Mouse (Mus musculus): ENCODE measurements around the gene Lhx3. TPM values are rescaled to one million over a fixed set of nuclear protein-coding genes. Genes with fewer than 3 reads are reported as not detected.

Lhx3 gene
- polyA plus RNA-seq, 1 experiment from 2014 or later, result not detected

DNA sequence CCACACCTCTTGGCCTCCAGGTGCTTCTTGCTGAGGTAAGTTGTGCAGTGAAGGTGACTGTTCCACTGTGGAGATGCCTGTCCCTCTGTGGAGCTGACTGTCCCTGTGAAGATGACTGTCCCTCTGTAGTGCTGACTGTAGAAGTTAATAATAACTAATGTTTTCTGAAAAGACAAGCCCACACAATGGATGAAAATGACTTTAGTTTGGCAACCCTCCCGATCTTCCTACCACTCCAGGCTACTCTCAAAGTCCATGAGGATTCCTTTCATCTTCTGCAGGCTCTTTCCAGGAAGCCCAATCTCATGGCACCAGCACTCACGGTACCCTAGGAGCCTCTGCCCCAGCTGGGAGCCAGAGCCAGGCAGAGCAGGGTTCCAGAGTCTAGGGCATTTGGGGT lies 37.7 kb downstream of the Lhx3 start:
- Histone ChIP-seq H3K4me3 (ENCODE audit: low read depth, low read length) (no peak overlapping the region), H3K36me3 (ENCODE audit: insufficient read depth, low read length) (no peaks in the 10 kb centered on the region), H3K27ac (ENCODE audit: low read length) (no peak overlapping the region), H3K27me3 (replicated peaks; ENCODE audit: insufficient read depth, low read length) (no peaks in the 10 kb centered on the region), H3K4me2 (replicated peaks; ENCODE audit: low read depth, low read length) (no peak overlapping the region), H3K9ac (replicated peaks; ENCODE audit: low read depth) (no peak overlapping the region), H3K4me1 (ENCODE audit: insufficient read depth, low read depth, low read length) (no peaks in the 10 kb centered on the region), H3K9me3 (ENCODE audit: low read length) (no peaks in the 10 kb centered on the region)
- TF ChIP-seq CTCF (IDR thresholded peaks at IDR 0.05), result no peak
- no peak for TF ChIP-seq EP300 (IDR thresholded peaks at IDR 0.05)
- WGBS, result 51% methylated on average over 2 of the region's 2 CpGs
- no peak for ATAC-seq
- DNase-seq (ENCODE audit: low spot score), result no peak

DNA sequence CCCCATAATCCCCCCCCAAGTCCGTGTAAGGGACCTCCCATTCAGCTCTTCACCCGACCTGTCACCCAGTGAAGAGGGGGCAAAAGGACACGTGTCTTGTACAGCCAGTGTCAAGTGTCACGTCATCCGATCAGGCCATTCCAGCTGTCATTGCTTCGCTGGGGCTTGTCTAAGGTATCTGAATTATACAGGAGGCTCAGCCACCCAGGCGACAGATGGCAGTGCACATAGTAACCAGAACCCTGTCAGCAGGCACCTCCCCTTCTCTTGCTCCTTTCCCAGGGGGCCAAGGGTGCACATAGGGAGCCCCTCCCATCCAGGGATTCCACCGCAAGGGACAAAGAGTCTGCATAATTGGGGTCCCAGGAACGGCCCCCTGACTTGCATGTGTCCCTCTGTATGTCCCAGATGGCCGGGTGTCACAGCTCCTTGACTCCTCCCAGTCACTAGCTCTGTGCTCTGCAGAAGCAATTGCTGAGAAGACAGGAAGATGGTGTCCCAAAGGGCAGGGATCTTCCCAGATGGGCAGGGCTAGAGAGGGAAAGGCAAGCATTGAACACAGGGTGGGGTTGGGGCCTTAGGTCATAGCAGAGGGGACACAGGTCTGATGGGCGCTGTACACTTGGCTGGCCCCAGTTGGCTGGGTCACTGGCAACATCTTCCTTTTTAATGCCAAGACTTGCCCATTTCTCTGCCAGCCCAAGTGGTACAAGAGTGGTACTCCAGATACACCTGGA lies 39.1 kb downstream of the Lhx3 start:
- Histone ChIP-seq H3K4me1 (ENCODE audit: insufficient read depth, low read depth, low read length) (no peaks in the 10 kb centered on the region), H3K9ac (replicated peaks; ENCODE audit: low read depth) (no peak overlapping the region), H3K27me3 (replicated peaks; ENCODE audit: insufficient read depth, low read length) (no peaks in the 10 kb centered on the region), H3K4me3 (ENCODE audit: low read depth, low read length) (no peak overlapping the region), H3K27ac (ENCODE audit: low read length) (no peak overlapping the region), H3K36me3 (ENCODE audit: insufficient read depth, low read length) (no peaks in the 10 kb centered on the region), H3K9me3 (ENCODE audit: low read length) (no peaks in the 10 kb centered on the region), H3K4me2 (replicated peaks; ENCODE audit: low read depth, low read length) (no peak overlapping the region)
- no peak for DNase-seq (ENCODE audit: low spot score)
- ATAC-seq, result no peak
- TF ChIP-seq CTCF (IDR thresholded peaks at IDR 0.05) (no peak), EP300 (IDR thresholded peaks at IDR 0.05) (no peak)
- WGBS, result 33% methylated on average over 11 of the region's 11 CpGs

DNA sequence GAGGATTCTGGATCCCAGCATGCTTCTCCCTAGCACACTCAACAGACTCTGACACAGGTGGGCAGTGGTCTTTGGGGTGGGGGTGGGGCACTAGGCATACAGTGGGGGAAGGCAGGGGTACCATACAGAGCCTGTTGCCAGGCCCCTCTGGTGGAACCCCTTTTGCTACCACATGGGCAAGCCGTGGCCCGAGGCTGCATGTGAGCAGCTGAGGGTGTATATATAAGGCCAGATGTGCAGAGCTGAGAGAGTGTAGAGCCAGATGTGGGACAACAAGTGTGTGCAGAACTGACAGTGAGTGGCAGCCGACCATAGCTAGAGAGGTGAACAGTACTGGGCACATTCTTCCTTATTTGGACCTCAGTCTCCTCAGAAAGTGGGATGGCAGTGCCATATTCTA lies 41.2 kb downstream of the Lhx3 start:
- H3K4me3 ChIP-seq (ENCODE audit: low read depth, low read length), result no peak overlapping the region
- no peak for ATAC-seq
- TF ChIP-seq CTCF (IDR thresholded peaks at IDR 0.05) (no peak), EP300 (IDR thresholded peaks at IDR 0.05) (no peak)

DNA sequence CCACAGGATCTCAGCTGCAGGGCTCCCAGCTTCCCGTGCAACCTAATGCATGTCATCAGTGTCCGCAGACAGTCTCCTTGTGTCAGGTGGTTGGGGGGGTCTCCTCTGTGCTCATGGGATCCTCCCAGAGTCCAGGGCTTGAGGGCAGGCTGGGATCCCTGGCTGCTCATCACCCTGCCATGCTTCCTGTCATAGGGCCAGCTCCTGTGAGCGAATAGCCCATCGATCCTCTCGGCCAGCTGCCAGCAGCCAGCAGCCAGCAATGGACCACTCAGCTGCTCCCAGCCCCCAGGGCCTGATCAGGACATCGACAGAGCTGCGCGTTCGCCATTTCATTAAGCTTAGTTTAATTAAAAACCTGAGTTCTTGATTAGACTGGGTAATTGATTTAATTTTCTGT lies 50.0 kb downstream of the Lhx3 start:
- WGBS, result 88% methylated on average over 9 of the region's 9 CpGs
- H3K36me3 ChIP-seq (ENCODE audit: insufficient read depth, low read length), result no peaks in the 10 kb centered on the region
- H3K9me3 ChIP-seq (ENCODE audit: low read length), result no peaks in the 10 kb centered on the region
- no peaks in the 10 kb centered on the region for H3K27me3 ChIP-seq (replicated peaks; ENCODE audit: insufficient read depth, low read length)
- DNase-seq (ENCODE audit: low spot score) (no peak), ATAC-seq (no peak)
- TF ChIP-seq EP300 (IDR thresholded peaks at IDR 0.05), result no peak
- no peak for TF ChIP-seq CTCF (IDR thresholded peaks at IDR 0.05)
- H3K4me2 ChIP-seq (replicated peaks; ENCODE audit: low read depth, low read length), result no peak overlapping the region
- H3K4me3 ChIP-seq (ENCODE audit: low read depth, low read length), result no peak overlapping the region
- H3K9ac ChIP-seq (replicated peaks; ENCODE audit: low read depth), result no peak overlapping the region
- no peak overlapping the region for H3K27ac ChIP-seq (ENCODE audit: low read length)
- H3K4me1 ChIP-seq (ENCODE audit: insufficient read depth, low read depth, low read length), result no peaks in the 10 kb centered on the region

More for the DNA sequence above, 41.2 kb downstream of the Lhx3 start:
- no peak overlapping the region for H3K9ac ChIP-seq (replicated peaks; ENCODE audit: low read depth)
- H3K4me2 ChIP-seq (replicated peaks; ENCODE audit: low read depth, low read length), result no peak overlapping the region
- no peaks in the 10 kb centered on the region for H3K9me3 ChIP-seq (ENCODE audit: low read length)
- H3K27me3 ChIP-seq (replicated peaks; ENCODE audit: insufficient read depth, low read length), result no peaks in the 10 kb centered on the region
- whole genome bisulfite sequencing, result 57% methylated on average over 3 of the region's 3 CpGs
- no peak overlapping the region for H3K27ac ChIP-seq (ENCODE audit: low read length)
- DNase-seq (ENCODE audit: low spot score), result no peak
- no peaks in the 10 kb centered on the region for H3K4me1 ChIP-seq (ENCODE audit: insufficient read depth, low read depth, low read length)
- H3K36me3 ChIP-seq (ENCODE audit: insufficient read depth, low read length), result no peaks in the 10 kb centered on the region

DNA sequence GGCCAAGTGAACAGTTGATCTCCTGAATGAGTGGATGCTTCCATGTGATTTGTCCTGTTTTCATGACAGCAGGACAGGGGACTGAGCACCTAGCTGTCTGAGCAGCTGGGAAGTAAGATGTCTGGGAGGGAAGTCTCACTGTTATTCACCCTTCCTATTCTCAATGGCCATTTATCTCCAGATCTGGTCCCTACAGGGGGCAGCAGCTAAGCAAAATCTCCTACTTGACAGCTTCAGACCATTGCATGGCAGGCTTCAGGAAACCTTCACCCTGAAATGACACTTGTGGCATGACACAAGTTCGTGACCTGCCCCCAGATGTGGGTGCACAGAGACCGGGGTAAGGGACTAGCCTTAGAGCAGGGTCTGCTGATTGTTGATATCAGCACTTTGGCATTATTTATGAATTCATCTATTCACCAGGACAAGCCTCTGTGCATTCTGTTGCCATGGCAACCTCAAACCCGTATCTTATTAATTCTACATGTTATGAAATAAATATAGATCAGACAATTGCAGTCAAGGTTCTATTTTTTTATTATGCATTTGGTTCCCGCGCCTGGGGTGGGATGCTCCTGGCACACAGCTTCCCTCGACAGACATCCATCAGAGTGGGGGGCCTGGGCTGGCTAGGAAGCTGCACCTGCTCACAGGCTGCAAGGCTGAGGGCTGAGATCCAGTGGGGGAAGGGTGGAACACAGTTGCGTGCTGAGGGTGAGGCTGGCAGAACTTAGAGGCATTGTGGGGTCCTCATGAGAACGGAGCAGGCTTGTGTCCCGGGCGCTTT lies 51.7 kb downstream of the Lhx3 start:
- TF ChIP-seq CTCF (IDR thresholded peaks at IDR 0.05), result no peak
- no peak for TF ChIP-seq EP300 (IDR thresholded peaks at IDR 0.05)
- ATAC-seq, result no peak
- WGBS, result 66% methylated on average over 10 of the region's 10 CpGs

DNA sequence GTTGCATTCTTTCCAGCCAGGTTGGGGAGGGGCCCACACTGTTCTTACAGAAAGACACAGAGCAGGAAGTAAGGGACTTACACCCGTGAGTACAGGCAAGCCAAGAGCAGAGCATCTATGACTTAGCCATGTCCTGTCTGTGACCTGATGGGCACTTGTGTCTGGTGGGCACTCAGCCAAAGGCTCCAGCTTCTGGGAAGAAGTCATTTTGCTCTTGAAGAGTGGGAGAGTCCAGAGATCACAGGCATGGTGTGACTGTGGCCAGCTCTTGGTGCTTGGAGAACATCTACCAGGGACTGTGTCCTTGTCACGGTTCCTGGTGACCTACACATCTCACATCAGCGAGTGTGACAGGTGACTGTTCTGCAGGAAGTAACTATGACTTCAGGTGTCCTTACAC lies 52.4 kb downstream of the Lhx3 start:
- Histone ChIP-seq H3K4me3 (ENCODE audit: low read depth, low read length) (no peak overlapping the region), H3K4me2 (replicated peaks; ENCODE audit: low read depth, low read length) (no peak overlapping the region), H3K9me3 (ENCODE audit: low read length) (no peaks in the 10 kb centered on the region), H3K27me3 (replicated peaks; ENCODE audit: insufficient read depth, low read length) (no peaks in the 10 kb centered on the region), H3K27ac (ENCODE audit: low read length) (no peak overlapping the region), H3K4me1 (ENCODE audit: insufficient read depth, low read depth, low read length) (no peaks in the 10 kb centered on the region), H3K36me3 (ENCODE audit: insufficient read depth, low read length) (no peaks in the 10 kb centered on the region), H3K9ac (replicated peaks; ENCODE audit: low read depth) (no peak overlapping the region)
- 46% methylated on average over 3 of the region's 3 CpGs for WGBS
- ATAC-seq (no peak), DNase-seq (ENCODE audit: low spot score) (no peak)
- TF ChIP-seq EP300 (IDR thresholded peaks at IDR 0.05) (no peak), CTCF (IDR thresholded peaks at IDR 0.05) (no peak)

More for the DNA sequence above, 51.7 kb downstream of the Lhx3 start:
- no peaks in the 10 kb centered on the region for H3K9me3 ChIP-seq (ENCODE audit: low read length)
- H3K27me3 ChIP-seq (replicated peaks; ENCODE audit: insufficient read depth, low read length), result no peaks in the 10 kb centered on the region
- H3K27ac ChIP-seq (ENCODE audit: low read length), result no peak overlapping the region
- no peaks in the 10 kb centered on the region for H3K4me1 ChIP-seq (ENCODE audit: insufficient read depth, low read depth, low read length)
- DNase-seq (ENCODE audit: low spot score), result no peak
- no peaks in the 10 kb centered on the region for H3K36me3 ChIP-seq (ENCODE audit: insufficient read depth, low read length)
- no peak overlapping the region for H3K4me2 ChIP-seq (replicated peaks; ENCODE audit: low read depth, low read length)
- no peak overlapping the region for H3K9ac ChIP-seq (replicated peaks; ENCODE audit: low read depth)
- no peak overlapping the region for H3K4me3 ChIP-seq (ENCODE audit: low read depth, low read length)
